Mouse (Mus musculus): ENCODE measurements at regions not wholly inside any gene's neighbourhood (a gene's known extent, or its start where the extent isn't known, plus 50 kb on each side); places are given as distances from the start of the nearest gene placed in this dataset.

DNA sequence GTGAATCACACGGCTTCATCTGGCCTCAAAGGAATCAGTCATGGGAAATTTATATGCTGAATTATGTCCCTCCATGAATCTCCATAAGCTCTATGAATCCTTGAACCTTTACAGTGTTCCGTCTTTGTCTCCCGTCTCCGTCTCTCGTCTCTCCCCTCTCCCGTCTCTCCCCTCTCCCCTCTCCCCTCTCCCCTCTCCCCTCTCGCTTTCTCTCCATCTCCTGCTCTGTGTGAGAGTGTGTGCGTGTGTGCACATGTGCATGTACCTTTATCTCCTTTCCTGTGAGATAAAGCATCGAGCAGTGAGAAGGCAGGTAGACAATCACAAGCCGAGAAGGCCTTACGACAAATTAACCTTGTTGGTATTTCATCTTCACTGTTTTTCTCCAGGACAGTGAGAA lies 134.6 kb upstream of the Prkcq start:
- TF ChIP-seq CTCF (IDR thresholded peaks at IDR 0.05; ENCODE audit: extremely low read depth, insufficient read depth, low read length): no peak
- no peak for TF ChIP-seq POLR2A (IDR thresholded peaks at IDR 0.05; ENCODE audit: extremely low read depth, insufficient read depth, low read length)

Measured in cortical plate, adult 2 months (tissue).